Mouse (Mus musculus) kidney, adult 8-10 months (tissue): ENCODE results near the gene Rnf220.

Experiments
- DNase-seq, 2 experiments: peaks; one replicate each; pipeline ENCODE4 v3.0.0; 2022

Rnf220 gene

GRCm38 (mm10) chr4:117330836-117331475 lies 165.9 kb downstream of the Rnf220 start:
- no peak for DNase-seq

DNA sequence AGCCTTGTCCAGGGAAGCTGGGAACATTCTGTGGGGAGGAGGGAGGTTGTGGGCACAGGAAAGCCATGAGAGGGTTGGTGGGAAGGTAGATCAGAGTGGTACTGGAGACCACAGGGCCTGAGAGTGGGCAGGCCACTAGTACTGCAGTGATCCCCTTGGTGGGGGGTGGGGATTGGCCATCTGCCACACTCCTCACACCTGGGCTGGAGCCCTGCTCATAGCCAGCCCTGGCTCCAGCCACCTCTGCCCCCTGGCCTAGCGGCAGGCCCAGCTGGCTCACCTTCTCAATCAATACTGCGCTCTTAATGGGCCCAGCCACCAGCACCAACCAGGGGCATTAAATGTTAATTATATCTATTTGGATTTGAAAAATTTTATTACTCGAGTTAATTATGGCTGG lies 166.7 kb downstream of the Rnf220 start:
- DNase-seq = no peak

GRCm38 (mm10) chr4:117326915-117327314 lies 169.9 kb downstream of the Rnf220 start:
- no peak for DNase-seq

DNA sequence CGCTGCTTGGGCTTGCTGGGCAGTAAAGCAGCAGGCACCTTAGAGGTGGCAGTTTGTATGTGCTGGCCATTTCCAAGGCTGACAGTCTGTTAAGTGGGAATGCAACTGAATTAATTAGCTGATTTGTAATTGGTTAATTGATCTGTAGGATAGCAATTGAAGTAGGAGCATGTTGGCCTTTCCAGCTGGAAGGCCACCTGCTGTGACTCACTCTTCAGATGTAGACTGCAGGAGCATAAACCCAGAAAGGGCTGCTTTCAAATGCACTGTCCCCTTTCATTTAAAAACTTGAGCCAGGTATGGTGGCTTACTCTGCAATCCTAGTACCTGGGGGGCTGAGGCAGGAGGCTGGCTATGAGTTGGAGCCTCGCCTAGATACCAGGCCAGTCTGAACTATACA lies 171.8 kb downstream of the Rnf220 start:
- DNase-seq = no peak

DNA sequence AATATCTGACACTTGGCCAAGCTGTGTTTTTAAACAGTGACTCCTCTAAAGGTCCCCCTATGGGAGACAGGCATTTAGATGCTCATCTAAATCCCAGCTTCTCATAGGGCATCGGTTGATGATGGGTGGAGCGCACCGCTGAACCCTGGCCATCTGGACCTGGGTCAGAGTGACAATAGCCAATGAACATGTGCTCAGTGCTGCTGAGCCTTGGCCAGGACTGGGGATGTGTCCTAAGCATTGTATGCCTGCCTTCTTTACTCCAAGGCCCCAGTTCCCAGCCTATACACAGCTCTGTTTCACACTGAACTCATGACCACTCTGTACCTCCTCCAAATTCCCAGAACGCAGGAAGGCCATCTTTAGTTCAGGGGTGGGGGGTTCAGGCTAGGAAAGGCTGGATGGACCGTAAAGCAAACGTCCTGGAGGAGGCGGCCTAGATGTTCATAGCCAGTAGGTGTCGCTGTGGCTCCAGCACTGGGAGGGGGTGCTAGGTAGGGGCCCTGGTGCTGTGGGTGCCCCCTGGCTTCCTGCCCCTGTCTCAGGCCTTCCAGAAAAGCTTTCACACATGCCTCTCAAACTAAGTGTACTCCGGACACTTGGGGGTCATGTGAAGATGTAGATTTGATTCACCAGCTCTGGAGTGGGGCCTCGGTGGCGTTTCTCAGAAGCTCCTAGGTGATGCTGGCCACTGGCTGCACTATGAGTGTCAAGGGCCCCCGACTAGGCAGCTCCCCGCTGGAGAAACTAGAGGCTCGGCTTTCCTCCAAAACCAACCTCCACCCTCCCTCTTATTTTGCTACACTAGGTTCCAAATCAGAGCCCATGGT lies 173.1 kb downstream of the Rnf220 start:
- DNase-seq = peak; percentile 22 to 31

DNA sequence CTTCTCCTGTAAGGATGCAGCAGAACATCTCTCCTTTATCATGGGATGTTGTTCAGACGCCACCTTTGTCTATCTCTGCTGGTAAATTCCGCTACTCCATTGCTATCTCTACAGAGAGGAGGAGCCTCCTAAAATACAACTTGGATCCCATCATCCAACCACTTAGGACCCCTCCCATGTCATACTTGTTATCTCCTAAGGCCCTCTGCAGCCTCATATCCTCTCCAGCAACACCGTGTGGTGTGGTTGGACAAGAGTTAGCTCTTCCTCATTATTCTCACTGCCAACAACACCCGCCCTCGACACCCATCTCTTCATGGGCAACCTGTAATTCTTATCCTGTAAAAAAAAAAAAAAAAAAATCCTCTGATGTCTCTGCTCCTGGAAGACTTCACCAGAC lies 175.8 kb downstream of the Rnf220 start:
- DNase-seq = no peak

GRCm38 (mm10) chr4:117318508-117318907 lies 178.3 kb downstream of the Rnf220 start:
- DNase-seq = no peak

- no peak for DNase-seq
Measured at GRCm38 (mm10) chr4:117317701-117318190, 179.1 kb downstream of the Rnf220 start.

DNA sequence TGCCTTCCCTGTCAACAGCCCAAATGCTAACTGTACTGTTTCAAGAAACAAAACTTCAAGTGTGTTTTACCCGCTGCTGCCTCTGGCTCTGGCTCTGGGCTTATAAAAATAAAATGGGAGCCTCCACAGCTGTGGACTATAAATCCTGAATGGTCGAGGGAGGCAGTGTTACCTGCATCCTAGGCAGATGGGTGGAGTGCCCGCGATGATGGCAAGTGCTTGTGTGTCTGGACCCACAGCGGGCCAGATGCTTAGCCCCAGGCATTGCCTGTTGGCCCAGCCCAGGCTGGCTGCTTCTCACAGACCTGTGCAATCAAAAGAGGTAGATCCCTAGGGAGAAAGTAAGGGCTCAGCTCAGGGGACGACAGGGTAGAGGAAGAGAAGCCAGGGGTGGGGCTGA lies 180.1 kb downstream of the Rnf220 start:
- no peak for DNase-seq

DNA sequence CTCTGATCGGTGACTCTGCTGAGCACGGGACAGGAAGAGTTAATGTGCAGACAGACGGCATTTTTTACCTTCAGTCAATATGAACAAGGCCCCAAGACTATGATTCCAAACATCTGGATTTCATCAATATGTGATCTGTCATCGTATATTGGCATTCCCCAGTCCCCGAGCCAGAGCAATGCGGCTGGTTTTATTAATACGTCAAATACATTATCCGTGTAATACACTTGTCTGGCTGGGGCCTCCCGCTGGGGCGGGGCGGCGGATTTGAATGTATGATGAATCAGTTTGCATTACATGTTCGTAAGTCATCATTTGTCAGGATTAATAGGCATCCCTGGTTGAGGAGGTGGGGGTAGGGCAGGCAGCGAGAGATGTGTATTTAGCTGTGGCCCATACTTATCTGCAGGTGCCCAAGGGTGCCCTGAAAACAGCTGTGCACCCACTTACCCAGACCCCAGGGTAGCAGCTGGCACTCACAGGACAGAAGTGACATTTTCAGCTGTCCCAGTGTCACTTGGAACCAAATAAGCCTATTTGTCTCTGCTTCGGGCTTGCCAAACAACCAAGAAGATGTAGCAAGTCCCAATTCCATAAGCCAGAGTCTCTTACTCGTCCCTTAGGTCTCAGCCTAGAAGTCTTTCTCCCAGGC lies 181.9 kb downstream of the Rnf220 start:
- DNase-seq = no peak

DNA sequence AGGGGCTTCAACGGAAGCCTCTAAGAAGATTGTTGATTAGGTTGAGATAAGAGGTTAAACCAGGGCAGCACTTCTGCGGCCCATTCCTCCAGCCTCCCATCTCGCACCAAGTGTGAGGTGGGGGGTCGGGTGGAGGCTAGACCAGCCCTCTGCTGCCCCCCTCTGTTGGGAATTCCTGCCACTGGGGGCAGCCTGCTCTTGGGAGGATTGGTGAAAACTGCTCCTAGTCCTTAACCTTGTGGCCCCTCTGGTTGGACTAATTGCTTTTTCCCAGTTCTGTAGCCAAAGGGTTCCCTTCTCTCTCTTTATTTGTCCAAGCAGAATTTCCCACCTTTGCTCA lies 183.8 kb downstream of the Rnf220 start:
- DNase-seq = no peak

DNA sequence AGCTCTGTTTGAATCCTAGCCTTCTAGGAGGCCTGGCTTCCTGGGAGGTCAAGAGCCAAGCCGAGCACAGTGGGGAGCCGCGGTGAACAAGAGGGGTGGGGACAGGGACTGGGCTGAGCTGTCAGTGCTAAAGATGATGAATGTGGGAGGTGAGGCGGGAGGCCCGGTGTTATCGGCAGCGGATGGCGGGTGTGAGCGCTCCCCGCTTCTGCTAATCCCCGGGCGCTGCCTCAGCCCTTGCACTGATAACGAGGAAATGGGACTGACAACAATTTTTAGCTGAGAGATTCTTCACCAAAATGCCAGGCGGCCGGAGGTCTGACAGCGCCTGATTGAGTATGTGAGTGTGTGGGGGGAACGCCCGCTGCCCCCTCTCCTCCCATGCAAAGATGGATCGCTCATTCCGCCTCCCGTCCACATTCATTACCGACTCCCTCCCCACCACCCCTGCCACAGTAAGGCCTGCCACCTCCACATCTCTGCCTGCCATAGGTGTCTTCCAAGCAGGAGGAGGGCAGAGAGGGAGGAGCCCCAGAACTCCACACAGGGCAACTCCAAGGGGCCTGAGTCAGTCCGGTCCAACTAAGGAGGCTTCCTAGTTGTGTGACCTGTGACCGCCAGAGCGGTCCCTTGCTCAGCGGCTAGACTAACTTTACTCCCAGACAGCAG lies 184.3 kb downstream of the Rnf220 start:
- no peak for DNase-seq

DNA sequence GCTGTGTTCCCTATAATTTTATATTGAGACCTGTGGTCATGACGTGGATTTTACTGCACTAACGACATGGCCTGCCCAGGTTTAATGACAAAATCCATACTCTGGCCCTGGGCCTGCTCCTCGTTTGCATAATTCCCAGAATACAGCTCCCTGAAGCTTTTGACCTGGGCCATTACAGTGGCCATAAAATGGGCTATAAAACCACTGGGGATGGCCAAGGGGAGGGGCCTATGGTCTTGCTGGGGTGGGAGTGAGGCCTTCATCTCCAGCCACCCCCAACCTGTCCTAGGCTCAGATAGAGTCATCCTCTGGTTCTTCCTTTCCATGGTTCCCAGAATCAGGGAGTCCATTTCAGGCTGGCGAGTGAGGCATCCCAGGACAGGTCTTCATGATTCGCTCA lies 185.0 kb downstream of the Rnf220 start:
- no peak for DNase-seq

DNA sequence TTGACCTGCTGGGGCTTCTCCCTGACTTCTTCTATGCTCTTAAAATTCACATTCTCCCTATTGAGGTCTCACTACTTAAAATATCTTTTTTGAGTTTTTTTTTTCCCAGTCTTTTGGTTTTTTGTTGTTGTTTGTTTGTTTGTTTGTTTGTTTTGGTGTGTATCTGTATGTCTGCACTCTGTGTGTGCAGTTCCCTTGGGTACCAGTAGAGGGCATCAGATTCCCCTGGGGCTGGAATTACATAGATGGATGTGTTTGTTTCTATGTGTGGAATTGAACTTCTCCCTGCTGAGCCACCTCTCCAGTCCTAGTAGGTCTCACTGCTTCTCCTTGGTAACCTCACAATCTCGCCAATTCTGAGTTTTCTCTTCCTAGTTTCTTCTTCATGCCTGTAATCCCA lies 187.4 kb downstream of the Rnf220 start:
- DNase-seq = no peak

DNA sequence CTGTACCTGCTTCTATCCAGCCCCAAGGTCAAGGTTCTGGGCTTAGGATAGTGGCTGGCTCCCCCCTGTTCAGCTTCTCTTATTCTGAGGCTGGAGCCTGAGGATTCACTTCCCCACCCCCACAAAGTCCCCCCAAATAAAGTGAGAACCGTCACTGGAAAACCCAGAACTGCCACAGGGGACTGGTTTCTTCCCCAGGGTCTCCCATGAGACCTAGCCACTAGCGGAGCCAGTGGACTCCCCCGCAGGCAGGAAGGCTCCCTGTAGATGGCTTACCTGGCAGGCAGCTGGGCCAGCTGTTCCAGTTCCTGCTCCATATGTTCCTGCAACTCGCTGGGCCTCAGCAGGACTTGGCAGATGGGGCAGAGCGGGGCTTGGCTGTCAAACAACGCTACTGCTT lies 189.6 kb downstream of the Rnf220 start:
- DNase-seq = no peak

GRCm38 (mm10) chr4:117305461-117305860 lies 191.4 kb downstream of the Rnf220 start:
- DNase-seq = no peak

DNA sequence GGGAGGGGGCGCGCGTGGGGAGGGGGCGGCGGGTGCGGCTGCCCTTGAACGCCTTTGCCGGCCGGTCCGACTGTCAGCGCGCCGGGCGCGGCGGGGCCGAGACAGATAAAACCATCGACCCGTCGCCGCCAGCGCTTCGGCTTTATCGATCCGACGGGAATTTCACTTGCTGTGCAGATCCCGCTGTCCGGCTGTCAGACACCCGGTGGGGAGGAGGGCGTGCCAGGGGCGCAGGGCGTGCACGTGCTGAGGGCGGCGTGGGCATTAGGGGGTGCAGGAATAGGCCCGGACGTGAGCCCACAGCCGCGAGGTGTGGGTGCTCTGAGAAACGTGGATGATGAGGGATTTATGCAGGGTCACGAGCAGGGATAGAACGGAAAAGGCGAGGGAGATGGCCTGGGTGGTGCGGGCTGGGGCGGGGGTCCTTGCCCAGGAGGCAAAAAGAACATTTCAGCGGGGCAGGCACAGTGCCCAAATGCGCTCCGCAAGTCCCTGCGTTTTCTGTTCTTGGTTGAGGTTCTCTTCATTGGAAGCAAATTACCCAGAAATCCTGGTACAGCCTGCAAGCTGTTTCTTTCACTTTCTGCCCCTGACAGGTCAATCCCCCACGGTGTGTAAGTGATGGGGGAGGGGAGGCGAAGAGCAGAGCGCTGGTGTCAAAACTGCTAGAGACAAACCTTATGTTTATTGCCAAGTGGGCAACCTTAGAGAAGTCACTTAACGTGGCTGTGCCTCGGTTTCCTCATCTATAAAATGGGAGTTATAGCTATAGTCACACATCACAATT lies 192.4 kb downstream of the Rnf220 start:
- DNase-seq = no peak

- DNase-seq = no peak
Measured at GRCm38 (mm10) chr4:117303581-117304238, 193.1 kb downstream of the Rnf220 start.

GRCm38 (mm10) chr4:117302027-117302806 lies 194.6 kb downstream of the Rnf220 start:
- no peak for DNase-seq

GRCm38 (mm10) chr4:117299921-117300320 lies 196.9 kb downstream of the Rnf220 start:
- no peak for DNase-seq

DNA sequence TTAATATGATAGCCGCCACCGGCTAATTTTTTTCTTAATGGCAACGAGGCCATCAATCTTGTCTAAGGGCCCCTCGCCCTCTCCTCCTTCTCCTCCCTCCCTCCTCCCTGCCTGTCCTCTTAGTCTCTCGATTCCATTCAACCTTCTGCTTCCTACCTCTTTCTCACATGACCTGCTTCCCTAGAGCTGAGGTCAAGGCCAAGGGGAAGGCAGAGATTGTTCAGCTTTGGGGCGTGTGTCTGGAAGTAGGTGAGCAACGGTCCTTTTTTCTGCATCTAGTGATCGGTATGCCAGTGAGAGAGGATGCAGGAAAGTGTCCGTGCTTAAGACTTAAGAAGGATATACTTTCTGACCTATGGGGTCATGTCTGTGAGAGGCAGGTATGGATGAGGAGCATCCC lies 199.0 kb downstream of the Rnf220 start:
- DNase-seq = no peak
